Mouse (Mus musculus): ENCODE results near the gene Zbtb1. TPM values are rescaled to one million over a fixed set of nuclear protein-coding genes. Genes with fewer than 3 reads are reported as not detected.

Gene Zbtb1
- polyA plus RNA-seq, 1 experiment, result 5.2 TPM

GRCm38 (mm10) chr12:76336111-76336965 lies 33.7 kb upstream of the Zbtb1 start:
- H3K27ac ChIP-seq (ENCODE audit: control insufficient read depth, insufficient read depth, low read depth, low read length, poor library complexity), result no peak overlapping the region
- no peaks in the 10 kb centered on the region for H3K4me1 ChIP-seq (ENCODE audit: control insufficient read depth, insufficient read depth, low read length)
- TF ChIP-seq CTCF (IDR thresholded peaks at IDR 0.05; ENCODE audit: control insufficient read depth, insufficient read depth, low read length) (no peak), POLR2A (IDR thresholded peaks at IDR 0.05; ENCODE audit: borderline replicate concordance, control insufficient read depth, low read depth, low read length) (no peak)
- WGBS, result 85% methylated on average over 17 of the region's 17 CpGs
- no peak overlapping the region for H3K4me3 ChIP-seq (replicated peaks; ENCODE audit: control insufficient read depth, low read depth, low read length)

- WGBS, result 1% methylated on average over 4 of the region's 4 CpGs
- TF ChIP-seq POLR2A (IDR thresholded peaks at IDR 0.05; ENCODE audit: borderline replicate concordance, control insufficient read depth, low read depth, low read length) (no peak), CTCF (IDR thresholded peaks at IDR 0.05; ENCODE audit: control insufficient read depth, insufficient read depth, low read length) (peak; percentile 30; the same call in 1 of the 2 replicates)
- H3K27ac ChIP-seq (ENCODE audit: control insufficient read depth, insufficient read depth, low read depth, low read length, poor library complexity), result no peak overlapping the region
- H3K4me1 ChIP-seq (ENCODE audit: control insufficient read depth, insufficient read depth, low read length), result no peaks in the 10 kb centered on the region
- H3K4me3 ChIP-seq (replicated peaks; ENCODE audit: control insufficient read depth, low read depth, low read length), result no peak overlapping the region
These were observed 29.0 kb upstream of the Zbtb1 start for GRCm38 (mm10) chr12:76341080-76341479.

DNA sequence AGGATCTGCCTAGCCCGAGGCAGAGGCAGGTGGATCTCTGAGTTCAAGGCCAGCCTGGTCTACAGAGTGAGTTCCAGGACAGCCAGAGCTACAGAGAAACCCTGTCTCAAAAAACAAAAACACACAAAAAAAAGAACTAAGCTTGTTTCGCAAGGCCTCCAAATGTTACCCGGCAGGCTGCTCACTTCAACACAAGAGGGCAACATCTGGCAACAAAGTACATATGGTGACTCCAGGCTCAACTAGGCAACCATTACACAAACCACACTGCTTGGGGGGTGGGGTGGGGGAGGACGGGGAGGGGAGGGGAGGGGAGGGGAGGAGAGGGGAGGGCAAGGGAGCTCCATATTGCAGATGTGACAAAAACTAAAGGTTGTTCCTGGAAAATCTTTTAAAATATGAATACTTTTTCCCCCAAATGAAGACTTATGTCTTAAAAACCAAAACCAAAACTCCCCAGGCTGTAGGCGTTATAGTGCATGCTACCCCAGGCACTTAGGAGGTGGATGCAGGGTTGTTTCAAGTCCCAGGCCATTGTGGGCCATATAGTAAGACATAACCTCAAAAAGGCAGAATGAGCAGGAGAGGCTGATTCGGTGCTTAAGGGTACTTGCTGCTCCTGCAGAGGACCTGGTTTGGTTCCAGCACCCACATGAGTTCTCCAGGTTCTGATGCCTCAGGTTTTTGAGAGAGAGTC lies 24.2 kb upstream of the Zbtb1 start:
- TF ChIP-seq CTCF (IDR thresholded peaks at IDR 0.05; ENCODE audit: control insufficient read depth, insufficient read depth, low read length), result peak; percentile 65
- TF ChIP-seq POLR2A (IDR thresholded peaks at IDR 0.05; ENCODE audit: borderline replicate concordance, control insufficient read depth, low read depth, low read length), result no peak
- 42% methylated on average over 6 of the region's 6 CpGs for WGBS
- Histone ChIP-seq H3K27ac (ENCODE audit: control insufficient read depth, insufficient read depth, low read depth, low read length, poor library complexity) (no peak overlapping the region), H3K4me3 (replicated peaks; ENCODE audit: control insufficient read depth, low read depth, low read length) (no peak overlapping the region), H3K4me1 (ENCODE audit: control insufficient read depth, insufficient read depth, low read length) (no peaks in the 10 kb centered on the region)

- no peak overlapping the region for H3K4me3 ChIP-seq (replicated peaks; ENCODE audit: control insufficient read depth, low read depth, low read length)
- no peaks in the 10 kb centered on the region for H3K4me1 ChIP-seq (ENCODE audit: control insufficient read depth, insufficient read depth, low read length)
- TF ChIP-seq POLR2A (IDR thresholded peaks at IDR 0.05; ENCODE audit: borderline replicate concordance, control insufficient read depth, low read depth, low read length), result no peak
- TF ChIP-seq CTCF (IDR thresholded peaks at IDR 0.05; ENCODE audit: control insufficient read depth, insufficient read depth, low read length), result no peak
- 74% methylated on average over 8 of the region's 8 CpGs for WGBS
- H3K27ac ChIP-seq (ENCODE audit: control insufficient read depth, insufficient read depth, low read depth, low read length, poor library complexity), result no peak overlapping the region
These were observed 20.3 kb upstream of the Zbtb1 start for GRCm38 (mm10) chr12:76349680-76350220.

- Histone ChIP-seq H3K27ac (ENCODE audit: control insufficient read depth, insufficient read depth, low read depth, low read length, poor library complexity) (no peak overlapping the region), H3K4me3 (replicated peaks; ENCODE audit: control insufficient read depth, low read depth, low read length) (no peak overlapping the region), H3K4me1 (ENCODE audit: control insufficient read depth, insufficient read depth, low read length) (peaks cover 4% of the 10 kb centered on the region)
- TF ChIP-seq POLR2A (IDR thresholded peaks at IDR 0.05; ENCODE audit: borderline replicate concordance, control insufficient read depth, low read depth, low read length) (no peak), CTCF (IDR thresholded peaks at IDR 0.05; ENCODE audit: control insufficient read depth, insufficient read depth, low read length) (no peak)
- 57% methylated on average over 1 of the region's 1 CpGs for WGBS
These were observed 9.2 kb upstream of the Zbtb1 start for GRCm38 (mm10) chr12:76360868-76361267.

DNA sequence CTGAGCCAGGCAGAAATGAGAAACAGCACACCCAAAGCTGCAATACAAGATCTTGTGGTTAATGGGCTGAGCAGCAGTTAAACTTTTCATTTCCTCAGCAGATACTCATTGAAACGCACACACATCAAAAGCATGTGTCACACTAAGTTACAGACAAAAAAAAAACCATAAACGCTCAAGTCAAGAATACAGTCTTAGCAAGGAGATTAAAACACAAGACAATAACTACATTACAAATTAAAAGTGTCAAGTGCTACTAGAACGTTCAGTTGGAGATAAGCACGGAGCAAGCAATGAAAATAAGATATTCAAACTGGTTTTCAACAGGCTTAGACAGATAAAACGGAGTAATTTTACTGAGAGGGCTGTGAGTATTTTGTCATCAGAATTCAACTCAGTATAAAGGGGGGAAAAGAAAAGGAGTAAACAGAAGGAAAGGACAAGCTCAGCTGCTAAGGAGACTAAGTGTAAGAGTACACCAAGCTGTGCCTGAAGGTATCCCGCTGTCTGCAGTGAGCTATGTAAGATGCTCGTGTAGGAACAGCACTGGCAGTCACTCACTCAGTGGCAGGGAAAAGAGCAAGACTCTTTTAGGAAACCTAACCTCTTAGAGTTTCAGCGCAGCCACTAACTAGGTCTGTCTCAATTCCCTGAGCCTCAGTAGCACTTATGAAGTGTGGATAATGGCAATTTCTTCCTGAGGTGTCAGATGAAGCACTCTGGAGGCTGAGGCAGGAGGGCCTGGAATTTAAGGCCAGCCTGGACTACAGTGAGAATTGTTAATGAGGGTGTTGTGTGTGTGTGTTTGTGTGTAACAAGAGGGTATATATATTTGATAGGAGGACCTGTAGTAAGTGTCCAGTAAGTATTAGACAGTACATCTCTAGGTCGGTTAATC lies 8.4 kb upstream of the Zbtb1 start:
- 15% methylated on average over 9 of the region's 9 CpGs for whole genome bisulfite sequencing
- Histone ChIP-seq H3K4me1 (ENCODE audit: control insufficient read depth, insufficient read depth, low read length) (peaks cover 4% of the 10 kb centered on the region), H3K4me3 (replicated peaks; ENCODE audit: control insufficient read depth, low read depth, low read length) (no peak overlapping the region), H3K27ac (ENCODE audit: control insufficient read depth, insufficient read depth, low read depth, low read length, poor library complexity) (peak overlapping the region; percentile 74)
- TF ChIP-seq POLR2A (IDR thresholded peaks at IDR 0.05; ENCODE audit: borderline replicate concordance, control insufficient read depth, low read depth, low read length) (no peak), CTCF (IDR thresholded peaks at IDR 0.05; ENCODE audit: control insufficient read depth, insufficient read depth, low read length) (no peak)

- TF ChIP-seq POLR2A (IDR thresholded peaks at IDR 0.05; ENCODE audit: borderline replicate concordance, control insufficient read depth, low read depth, low read length) (no peak), CTCF (IDR thresholded peaks at IDR 0.05; ENCODE audit: control insufficient read depth, insufficient read depth, low read length) (no peak)
- Histone ChIP-seq H3K4me3 (replicated peaks; ENCODE audit: control insufficient read depth, low read depth, low read length) (peak overlapping the region; percentile 35), H3K4me1 (ENCODE audit: control insufficient read depth, insufficient read depth, low read length) (peaks cover 4% of the 10 kb centered on the region), H3K27ac (ENCODE audit: control insufficient read depth, insufficient read depth, low read depth, low read length, poor library complexity) (peak overlapping the region; percentile 74)
- 5% methylated on average over 9 of the region's 9 CpGs for WGBS
These were observed 7.8 kb upstream of the Zbtb1 start for GRCm38 (mm10) chr12:76362303-76362676.
